Mouse (Mus musculus) liver, embryonic 14.5 days (tissue): ENCODE measurements at regions not wholly inside any gene's neighbourhood (a gene's known extent, or its start where the extent isn't known, plus 50 kb on each side); places are given as distances from the start of the nearest gene placed in this dataset.

Experiments
- ATAC-seq: fragments of 200-750 bp; cut with Nextera tagmentation; 2 replicates; pipeline ENCODE4 v1.8.0; 2017; ENCODE audit warnings: moderate number of reproducible peaks, mild to moderate bottlenecking, moderate library complexity; ENCODE audit not compliant: insufficient read depth
- DNase-seq, 3 experiments: peaks; one replicate each; pipeline ENCODE4 v3.0.0-alpha.2; 2012 to 2013; ENCODE audit warnings: low read depth in 3 of 3, low spot score in 3 of 3
- H3K27ac ChIP-seq: fragments of 300-500 bp; sonication (generic); 2 replicates; pipeline ENCODE4 v1.5.1; 2014; ENCODE audit warnings: moderate library complexity, mild to moderate bottlenecking, control low read depth, inconsistent platforms
- H3K27me3 ChIP-seq: fragments of 300-500 bp; sonication (generic); 2 replicates; pipeline ENCODE4 v1.6.1; 2014; ENCODE audit warnings: mild to moderate bottlenecking, low read length, moderate library complexity; ENCODE audit not compliant: control insufficient read depth, insufficient read depth
- H3K36me3 ChIP-seq: fragments of 300-500 bp; sonication (generic); replicated peaks from 2 replicates; pipeline ENCODE4 v1.6.1; 2014; ENCODE audit warnings: low read depth; ENCODE audit not compliant: control insufficient read depth, insufficient read depth
- H3K4me1 ChIP-seq, 2 experiments: fragments of 200-500 bp in 1 of 2; fragments of 300-500 bp in 1 of 2; sonication (generic) in 1 of 2; replicated peaks; 2 replicates each; pipeline ENCODE4 v1.6.1; 2012 to 2014; ENCODE audit warnings: antibody characterized with exemption in 1 of 2, inconsistent platforms in 1 of 2, low read length in 1 of 2; ENCODE audit not compliant: control insufficient read depth in 2 of 2, insufficient read depth in 2 of 2
- H3K4me2 ChIP-seq: fragments of 300-500 bp; sonication (generic); 2 replicates; pipeline ENCODE4 v1.6.1; 2014; ENCODE audit warnings: low read depth, mild to moderate bottlenecking, control low read depth, moderate library complexity
- H3K4me3 ChIP-seq, 2 experiments: fragments of 200-500 bp in 1 of 2; fragments of 300-500 bp in 1 of 2; sonication (generic) in 1 of 2; 2 replicates each; pipeline ENCODE4 v1.5.1; 2012 to 2014; ENCODE audit warnings: low read depth in 2 of 2, low read length in 2 of 2, mild to moderate bottlenecking in 2 of 2, control low read depth in 1 of 2, inconsistent platforms in 1 of 2, moderate library complexity in 1 of 2; ENCODE audit not compliant: insufficient read depth in 1 of 2
- H3K9ac ChIP-seq: fragments of 300-500 bp; sonication (generic); replicated peaks from 2 replicates; pipeline ENCODE4 v1.6.1; 2014; ENCODE audit warnings: mild to moderate bottlenecking, control low read depth, moderate library complexity
- H3K9me3 ChIP-seq: fragments of 300-500 bp; sonication (generic); 2 replicates; pipeline ENCODE4 v1.6.1; 2016; ENCODE audit warnings: low read length, mixed read lengths; ENCODE audit not compliant: control insufficient read depth
- CTCF ChIP-seq: IDR thresholded peaks from 2 replicates; pipeline ENCODE4 v1.5.1; 2016; ENCODE audit warnings: antibody characterized with exemption, low read depth, control low read depth
- EP300 ChIP-seq: IDR thresholded peaks from 2 replicates; pipeline ENCODE4 v1.6.1; 2016; ENCODE audit warnings: antibody characterized with exemption, low read depth
- WGBS: fragments of 180-500 bp; shearing (Covaris S2); extraction: QIAGEN DNeasy Blood & Tissue Kit; methylation state at CpG from one replicate; pipeline ENCODE4 v1.1.7; 2014; ENCODE audit not compliant: insufficient replicate concordance; 5-methylcytosine and 5-hydroxymethylcytosine counted together

DNA sequence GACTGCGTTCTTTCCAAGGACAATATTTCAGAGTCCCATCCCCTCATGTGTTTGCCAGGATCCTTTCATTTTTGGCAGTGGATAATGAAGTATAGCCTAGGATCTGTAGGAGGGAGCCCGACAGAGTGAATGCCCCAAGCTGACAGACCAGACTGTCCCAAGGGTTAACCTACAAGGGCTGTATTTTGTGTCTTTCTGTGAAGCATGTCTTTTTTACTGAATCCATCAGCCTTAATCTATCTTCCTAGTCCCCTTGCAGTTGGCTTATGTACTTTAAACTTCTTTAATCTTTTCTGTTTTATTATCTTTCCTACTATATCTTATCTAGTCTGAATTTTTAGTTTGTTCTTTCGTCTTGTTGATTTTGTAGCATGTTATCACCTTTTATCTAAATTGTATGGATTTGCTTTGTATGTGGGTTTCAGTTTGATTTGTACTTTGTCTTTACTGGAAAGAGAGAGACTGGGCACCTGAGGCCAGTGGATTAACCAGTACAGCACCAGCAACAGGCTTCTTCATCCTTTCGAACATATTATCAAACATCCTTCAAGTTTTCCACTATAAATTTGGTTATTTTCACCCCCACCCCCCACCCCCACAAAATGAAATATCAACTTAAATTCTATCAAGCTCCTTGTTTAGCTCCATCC, 555.5 kb downstream of the Sqor start:
- H3K9ac ChIP-seq = no peak overlapping the region
- H3K27ac ChIP-seq = no peak overlapping the region
- no peak overlapping the region for H3K4me2 ChIP-seq
- DNase-seq (no peak), ATAC-seq (no peak)
- no peaks in the 10 kb centered on the region for H3K4me1 ChIP-seq
- WGBS = 59% methylated on average over 4 of the region's 4 CpGs
- no peaks in the 10 kb centered on the region for H3K36me3 ChIP-seq
- H3K9me3 ChIP-seq = no peaks in the 10 kb centered on the region
- no peak for TF ChIP-seq EP300
- no peak for TF ChIP-seq CTCF
- H3K4me3 ChIP-seq = no peak overlapping the region
- H3K27me3 ChIP-seq = no peaks in the 10 kb centered on the region

DNA sequence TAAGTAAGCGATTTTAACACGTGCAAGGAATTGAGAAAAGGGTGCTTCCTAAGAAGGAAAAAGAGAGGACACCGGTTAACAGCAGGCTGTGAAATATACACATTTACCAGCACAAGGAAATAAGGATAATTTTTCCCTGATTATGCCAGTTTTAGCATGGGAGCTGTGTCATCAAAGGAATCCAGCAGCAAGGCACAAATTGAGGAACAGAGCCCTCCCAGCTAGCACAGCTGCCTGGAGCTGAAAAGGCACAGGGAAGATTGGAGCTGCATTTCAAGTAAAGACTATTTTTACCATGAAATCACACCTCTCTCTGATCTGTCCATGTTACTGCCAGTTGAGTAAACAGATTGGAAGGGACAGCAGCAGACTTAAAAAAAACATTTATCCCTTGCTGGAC, 558.7 kb downstream of the Sqor start:
- Histone ChIP-seq H3K4me3 (no peak overlapping the region), H3K9ac (no peak overlapping the region), H3K36me3 (no peaks in the 10 kb centered on the region), H3K4me2 (no peak overlapping the region), H3K4me1 (no peaks in the 10 kb centered on the region), H3K27me3 (no peaks in the 10 kb centered on the region), H3K9me3 (no peaks in the 10 kb centered on the region), H3K27ac (no peak overlapping the region)
- 64% methylated on average over 3 of the region's 3 CpGs for WGBS
- TF ChIP-seq CTCF (no peak), EP300 (no peak)
- DNase-seq (no peak), ATAC-seq (no peak)

DNA sequence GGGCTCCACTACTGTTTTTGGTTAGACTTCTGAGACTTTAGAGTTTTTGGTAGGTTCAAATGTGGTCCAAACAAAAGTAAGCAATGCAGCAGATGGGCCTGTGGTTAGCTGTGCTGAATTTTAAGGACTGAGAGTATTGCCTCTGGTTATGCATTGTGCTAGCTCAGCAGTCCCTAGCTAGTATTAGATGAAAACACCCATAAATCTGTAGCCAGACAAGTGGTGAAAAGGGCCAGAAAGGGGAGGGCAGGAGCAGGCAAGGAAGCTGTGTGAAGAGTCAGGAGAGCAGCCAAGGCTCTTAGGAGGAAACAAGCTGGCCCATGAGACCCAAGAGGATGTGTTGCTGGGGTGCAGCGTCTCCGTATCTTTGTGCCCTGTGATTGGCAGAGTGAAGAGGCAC, 559.9 kb downstream of the Sqor start:
- 57% methylated on average over 2 of the region's 2 CpGs for WGBS
- no peak overlapping the region for H3K27ac ChIP-seq

DNA sequence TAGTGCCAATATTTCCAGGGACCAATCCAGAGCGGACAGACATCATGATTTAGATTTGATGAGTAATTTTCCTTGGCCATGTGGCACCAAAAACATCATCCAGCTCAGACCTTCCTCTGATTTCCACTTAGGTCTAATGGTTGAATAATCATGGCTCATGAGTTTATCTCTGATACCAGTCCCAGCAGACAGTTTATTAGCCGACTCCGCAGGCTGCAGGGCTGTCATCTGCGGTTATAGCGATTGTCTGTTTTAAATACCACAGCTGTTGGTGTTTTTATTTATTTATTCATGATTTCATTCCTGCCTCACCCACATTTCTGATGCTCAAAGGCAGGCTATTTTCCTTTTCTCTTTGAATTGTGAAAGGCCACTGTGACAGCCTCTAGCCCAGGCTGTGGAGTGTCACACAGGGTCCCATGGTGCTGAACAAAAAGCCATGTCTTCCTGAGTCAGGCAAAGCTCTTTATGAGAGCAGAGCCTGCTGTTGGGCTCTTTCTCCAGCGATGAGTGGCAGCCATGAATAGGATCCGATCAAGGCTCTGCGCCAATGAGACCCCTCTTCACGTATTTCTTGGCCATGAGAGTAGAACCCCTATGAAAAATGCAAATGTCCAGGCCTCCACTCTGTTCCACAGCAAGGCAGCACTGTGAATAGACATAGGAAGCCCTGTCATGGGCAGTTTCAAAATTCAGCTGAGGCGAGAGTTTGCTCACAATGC, 584.7 kb downstream of the Sqor start:
- 71% methylated on average over 10 of the region's 10 CpGs for WGBS
- TF ChIP-seq CTCF (no peak), EP300 (no peak)
- Histone ChIP-seq H3K4me3 (no peak overlapping the region), H3K4me1 (no peaks in the 10 kb centered on the region), H3K36me3 (no peaks in the 10 kb centered on the region), H3K9ac (no peak overlapping the region), H3K4me2 (no peak overlapping the region), H3K27me3 (no peaks in the 10 kb centered on the region), H3K27ac (no peak overlapping the region), H3K9me3 (no peaks in the 10 kb centered on the region)
- ATAC-seq (no peak), DNase-seq (no peak)

More for the DNA sequence above, 559.9 kb downstream of the Sqor start:
- no peaks in the 10 kb centered on the region for H3K36me3 ChIP-seq
- H3K9ac ChIP-seq = no peak overlapping the region
- H3K4me3 ChIP-seq = no peak overlapping the region
- no peaks in the 10 kb centered on the region for H3K9me3 ChIP-seq
- no peak overlapping the region for H3K4me2 ChIP-seq
- ATAC-seq = no peak
- no peaks in the 10 kb centered on the region for H3K4me1 ChIP-seq
- TF ChIP-seq CTCF (no peak), EP300 (no peak)
- H3K27me3 ChIP-seq = no peaks in the 10 kb centered on the region
- DNase-seq = no peak

DNA sequence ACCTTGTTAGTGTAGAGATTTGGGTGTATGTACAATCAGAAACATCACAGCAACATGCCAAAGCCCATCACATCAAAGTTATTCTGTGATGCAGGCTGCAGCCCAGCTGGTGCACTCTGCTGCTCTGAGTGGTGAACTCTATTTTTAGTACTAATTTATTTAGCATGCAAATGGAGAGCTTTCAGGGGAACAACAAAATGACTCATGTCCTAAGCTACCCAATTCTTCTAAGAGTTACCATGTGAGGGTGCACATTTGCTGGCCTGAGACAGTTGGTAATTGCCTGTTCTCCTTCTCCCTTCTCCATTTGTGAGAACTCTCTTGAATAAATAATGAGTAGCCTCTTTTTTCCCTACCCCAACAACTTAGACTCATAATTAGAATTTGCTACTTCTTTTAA, 599.2 kb downstream of the Sqor start:
- H3K4me1 ChIP-seq = no peaks in the 10 kb centered on the region
- no peak overlapping the region for H3K4me2 ChIP-seq
- H3K9me3 ChIP-seq = no peaks in the 10 kb centered on the region
- H3K27ac ChIP-seq = no peak overlapping the region
- ATAC-seq = no peak
- no peak for DNase-seq
- H3K9ac ChIP-seq = no peak overlapping the region
- TF ChIP-seq CTCF = no peak
- TF ChIP-seq EP300 = no peak
- no peaks in the 10 kb centered on the region for H3K27me3 ChIP-seq
- no peaks in the 10 kb centered on the region for H3K36me3 ChIP-seq
- H3K4me3 ChIP-seq = no peak overlapping the region
